Mouse (Mus musculus): ENCODE results near the gene Gm20388. TPM values are rescaled to one million over a fixed set of nuclear protein-coding genes. Genes with fewer than 3 reads are reported as not detected.

Gm20388 gene
- polyA plus RNA-seq, 1 experiment from 2014 or later = not detected

DNA sequence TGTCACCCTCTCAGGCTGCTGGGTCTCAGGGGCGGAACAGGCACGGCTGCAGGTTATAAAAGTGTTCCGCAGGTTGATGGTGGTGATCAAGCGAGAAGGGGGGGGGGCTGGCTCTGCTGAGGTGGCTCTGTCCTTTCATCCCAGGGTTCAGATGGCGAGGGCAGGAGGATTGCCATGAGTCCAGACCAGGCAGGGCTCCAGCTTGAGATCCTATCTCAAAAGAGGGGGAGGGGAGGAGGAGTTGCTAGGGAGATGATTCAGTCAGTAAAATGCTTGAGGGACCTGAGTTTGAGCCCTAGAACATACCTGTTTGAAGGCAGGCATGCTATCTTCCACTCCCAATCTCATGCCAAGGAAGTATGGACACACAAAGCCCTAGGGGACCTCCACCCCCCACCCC is 649.9 kb downstream of the Gm20388 start:
- TF ChIP-seq CTCF (IDR thresholded peaks at IDR 0.05; ENCODE audit: low read depth) (no peak), EP300 (optimal IDR thresholded peaks at IDR 0.05) (no peak)
- ATAC-seq (ENCODE audit: low FRiP score, low TSS enrichment) (no peak), DNase-seq (ENCODE audit: low spot score) (no peak)
- H3K4me1 ChIP-seq (replicated peaks; ENCODE audit: control insufficient read depth, insufficient read depth) = peaks cover 7% of the 10 kb centered on the region
- H3K4me2 ChIP-seq (replicated peaks; ENCODE audit: low read depth) = no peak overlapping the region
- H3K27ac ChIP-seq (replicated peaks) = no peak overlapping the region
- WGBS = 90% methylated on average over 5 of the region's 5 CpGs
- no peak overlapping the region for H3K4me3 ChIP-seq (ENCODE audit: low read depth, low read length)
- H3K9me3 ChIP-seq (ENCODE audit: control insufficient read depth, low read length) = no peaks in the 10 kb centered on the region
- no peak overlapping the region for H3K9ac ChIP-seq (ENCODE audit: low read length)
- H3K27me3 ChIP-seq (ENCODE audit: control insufficient read depth, insufficient read depth, low read length) = no peaks in the 10 kb centered on the region
- no peaks in the 10 kb centered on the region; the same call in 1 of the 2 replicates for H3K36me3 ChIP-seq (ENCODE audit: control insufficient read depth, insufficient read depth, low read length)

DNA sequence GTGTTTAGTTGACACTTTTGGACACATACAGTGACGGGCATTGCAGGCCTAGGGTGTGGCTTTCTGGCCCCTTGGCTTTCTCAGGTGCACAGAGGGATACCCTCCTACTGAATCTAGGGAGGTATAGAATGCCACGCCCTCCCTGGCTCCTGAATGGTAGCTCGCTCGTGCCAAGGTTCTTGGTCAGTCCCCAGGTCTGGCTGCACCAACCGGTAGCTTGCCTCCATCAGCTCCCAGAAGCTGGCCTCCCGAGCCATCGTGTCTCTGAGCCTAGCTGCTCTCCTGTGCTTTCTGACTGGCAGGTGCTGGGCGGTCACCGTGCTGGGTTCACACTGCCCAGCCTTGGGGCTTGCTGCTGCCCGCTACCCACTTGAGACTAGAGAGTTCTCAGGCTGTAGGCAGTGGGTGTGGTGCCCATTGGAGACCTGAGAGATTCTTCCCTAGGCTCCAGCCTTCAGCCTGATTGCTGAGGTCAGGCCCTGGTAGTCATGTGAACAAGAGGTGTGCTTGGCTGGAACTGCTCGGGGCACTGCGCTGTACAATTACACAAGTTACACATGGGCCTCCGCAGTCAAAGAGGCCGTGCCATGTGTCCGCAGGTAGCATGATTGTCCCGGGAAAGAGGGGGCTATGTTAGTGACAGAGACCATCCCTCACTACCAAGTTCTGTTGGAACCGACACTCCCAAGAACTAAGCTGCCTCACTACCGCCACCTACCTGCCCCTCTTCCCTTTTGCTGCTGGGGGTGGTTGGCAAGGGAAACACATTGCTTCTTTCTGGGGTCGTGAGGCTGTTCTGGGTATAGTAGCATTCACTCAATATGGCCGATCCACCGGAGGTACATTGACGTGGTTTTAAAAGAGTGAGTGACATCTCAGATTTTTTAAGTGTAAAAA is 651.1 kb downstream of the Gm20388 start:
- H3K36me3 ChIP-seq (ENCODE audit: control insufficient read depth, insufficient read depth, low read length) = no peaks in the 10 kb centered on the region; the same call in 1 of the 2 replicates
- H3K27ac ChIP-seq (replicated peaks) = no peak overlapping the region
- H3K9ac ChIP-seq (ENCODE audit: low read length) = no peak overlapping the region
- ATAC-seq (ENCODE audit: low FRiP score, low TSS enrichment) = no peak
- H3K9me3 ChIP-seq (ENCODE audit: control insufficient read depth, low read length) = no peaks in the 10 kb centered on the region
- TF ChIP-seq CTCF (IDR thresholded peaks at IDR 0.05; ENCODE audit: low read depth) (peak; percentile 70), EP300 (optimal IDR thresholded peaks at IDR 0.05) (no peak)
- peaks cover 7% of the 10 kb centered on the region for H3K4me1 ChIP-seq (replicated peaks; ENCODE audit: control insufficient read depth, insufficient read depth)
- no peaks in the 10 kb centered on the region for H3K27me3 ChIP-seq (ENCODE audit: control insufficient read depth, insufficient read depth, low read length)
- H3K4me3 ChIP-seq (ENCODE audit: low read depth, low read length) = no peak overlapping the region
- 77% methylated on average over 22 of the region's 22 CpGs for WGBS
- H3K4me2 ChIP-seq (replicated peaks; ENCODE audit: low read depth) = no peak overlapping the region
- DNase-seq (ENCODE audit: low spot score) = peak; percentile 54

DNA sequence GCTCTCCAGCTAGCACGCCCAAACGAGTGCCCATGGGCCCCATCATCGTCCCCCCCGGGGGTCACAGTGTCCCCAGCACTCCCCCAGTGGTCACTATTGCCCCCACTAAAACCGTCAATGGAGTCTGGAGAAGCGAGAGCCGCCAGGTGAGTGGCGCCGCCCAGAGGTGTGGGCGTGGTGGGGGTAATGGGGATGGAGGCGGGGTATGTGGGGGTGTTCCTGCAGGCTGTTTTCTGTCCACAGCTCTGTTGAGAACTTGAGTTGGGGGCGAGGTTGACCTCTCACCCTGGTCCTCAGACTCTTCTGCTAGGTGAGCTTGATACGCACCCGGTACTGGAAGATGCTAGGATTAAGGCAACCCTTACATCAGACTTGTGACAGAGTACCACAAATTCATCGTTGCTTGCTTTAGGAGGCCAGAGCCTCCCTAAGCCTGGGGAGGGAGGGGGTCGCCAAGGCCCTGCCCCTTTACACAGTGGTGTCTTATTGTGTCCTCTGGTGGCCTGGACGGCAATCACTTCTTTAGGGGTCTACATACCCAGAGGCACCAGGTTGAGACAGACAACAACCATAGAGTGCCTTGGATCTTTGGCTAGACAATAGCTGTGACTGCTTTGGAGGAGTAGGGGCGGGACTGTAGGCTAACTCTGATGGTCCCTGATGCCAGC is 652.2 kb downstream of the Gm20388 start:
- no peak overlapping the region for H3K4me3 ChIP-seq (ENCODE audit: low read depth, low read length)
- H3K27ac ChIP-seq (replicated peaks) = peak overlapping the region; percentile 61
- DNase-seq (ENCODE audit: low spot score) (no peak), ATAC-seq (ENCODE audit: low FRiP score, low TSS enrichment) (no peak)
- H3K4me2 ChIP-seq (replicated peaks; ENCODE audit: low read depth) = no peak overlapping the region
- H3K4me1 ChIP-seq (replicated peaks; ENCODE audit: control insufficient read depth, insufficient read depth) = peaks cover 7% of the 10 kb centered on the region
- H3K27me3 ChIP-seq (ENCODE audit: control insufficient read depth, insufficient read depth, low read length) = no peaks in the 10 kb centered on the region
- WGBS = 84% methylated on average over 18 of the region's 18 CpGs
- no peaks in the 10 kb centered on the region for H3K9me3 ChIP-seq (ENCODE audit: control insufficient read depth, low read length)
- TF ChIP-seq CTCF (IDR thresholded peaks at IDR 0.05; ENCODE audit: low read depth) (no peak), EP300 (optimal IDR thresholded peaks at IDR 0.05) (no peak)
- H3K9ac ChIP-seq (ENCODE audit: low read length) = no peak overlapping the region
- peaks cover 7% of the 10 kb centered on the region for H3K36me3 ChIP-seq (ENCODE audit: control insufficient read depth, insufficient read depth, low read length)

DNA sequence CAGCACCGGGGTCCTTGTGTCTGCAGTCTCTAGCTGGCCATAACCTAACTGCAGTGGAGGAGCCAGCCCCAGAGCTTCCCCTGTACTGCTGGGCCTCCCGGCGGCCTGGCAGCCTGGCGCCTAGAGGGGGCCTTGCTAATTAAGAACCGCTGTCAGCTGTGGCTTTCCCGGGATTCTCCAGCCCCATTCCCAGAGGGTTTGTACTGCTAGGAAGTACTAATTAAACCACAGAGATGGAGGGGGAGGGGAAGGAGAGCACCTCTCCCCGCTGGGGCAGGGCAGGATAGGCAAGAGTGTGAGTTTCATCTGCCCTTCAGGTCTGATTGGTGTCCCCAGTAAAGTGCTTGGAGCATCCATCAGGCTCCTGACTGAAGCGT is 652.7 kb downstream of the Gm20388 start:
- no peak overlapping the region for H3K9ac ChIP-seq (ENCODE audit: low read length)
- peak overlapping the region; percentile 61 for H3K27ac ChIP-seq (replicated peaks)
- H3K9me3 ChIP-seq (ENCODE audit: control insufficient read depth, low read length) = no peaks in the 10 kb centered on the region
- 32% methylated on average over 8 of the region's 8 CpGs for WGBS
- H3K4me1 ChIP-seq (replicated peaks; ENCODE audit: control insufficient read depth, insufficient read depth) = peaks cover 7% of the 10 kb centered on the region
- DNase-seq (ENCODE audit: low spot score) (no peak), ATAC-seq (ENCODE audit: low FRiP score, low TSS enrichment) (no peak; the same call in 1 of the 2 replicates)
- no peak for TF ChIP-seq CTCF (IDR thresholded peaks at IDR 0.05; ENCODE audit: low read depth)
- TF ChIP-seq EP300 (optimal IDR thresholded peaks at IDR 0.05) = no peak
- no peak overlapping the region for H3K4me3 ChIP-seq (ENCODE audit: low read depth, low read length)
- peaks cover 9% of the 10 kb centered on the region for H3K36me3 ChIP-seq (ENCODE audit: control insufficient read depth, insufficient read depth, low read length)
- no peaks in the 10 kb centered on the region for H3K27me3 ChIP-seq (ENCODE audit: control insufficient read depth, insufficient read depth, low read length)
- no peak overlapping the region for H3K4me2 ChIP-seq (replicated peaks; ENCODE audit: low read depth)

DNA sequence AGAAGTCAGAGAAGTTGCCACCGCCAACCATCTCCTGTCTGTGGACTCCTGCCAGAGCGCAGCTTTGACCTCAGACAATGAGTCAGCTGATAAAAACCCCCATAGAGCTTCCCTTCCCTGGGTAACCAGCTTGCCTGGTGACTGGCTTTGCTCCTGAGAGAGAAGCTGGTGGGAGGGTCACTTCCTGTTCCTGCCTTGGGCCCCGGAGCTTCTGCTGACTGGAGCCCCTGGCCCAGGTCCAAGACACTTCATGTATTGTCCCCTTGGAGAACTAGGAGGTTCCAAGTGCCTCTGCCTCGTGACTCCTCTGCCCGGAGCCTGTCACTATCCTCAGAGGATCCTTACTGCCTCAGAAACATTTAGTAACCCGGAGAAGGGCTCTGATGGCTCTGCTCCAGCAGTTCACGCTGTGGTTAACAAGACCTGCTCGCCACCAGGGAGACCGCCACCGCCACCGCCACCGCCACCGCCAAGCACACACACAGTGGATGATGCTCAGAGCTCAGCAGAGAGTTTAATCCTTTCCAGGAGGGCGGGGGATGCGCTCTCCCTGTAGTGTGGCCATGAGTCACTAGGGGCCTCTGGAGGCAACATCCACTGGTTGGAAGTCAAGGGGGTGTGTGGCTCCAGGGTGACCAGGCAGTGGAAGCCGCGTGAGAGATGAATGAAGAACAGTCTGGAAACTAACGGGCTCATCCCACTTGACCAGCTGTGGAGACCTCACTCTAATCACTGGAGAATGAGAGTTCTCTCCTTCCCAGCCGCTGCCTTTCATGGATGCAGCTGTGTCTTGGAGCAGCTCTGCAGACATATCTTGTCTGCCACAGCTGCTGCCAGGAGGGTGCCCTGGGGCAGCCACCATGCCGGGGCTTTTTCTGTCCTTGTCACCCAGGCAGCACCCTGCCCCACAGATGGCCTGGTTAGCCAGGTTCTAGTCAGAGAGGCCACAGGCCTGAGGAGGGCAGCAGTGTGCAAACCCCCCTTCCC is 653.5 kb downstream of the Gm20388 start:
- no peak overlapping the region for H3K4me2 ChIP-seq (replicated peaks; ENCODE audit: low read depth)
- no peaks in the 10 kb centered on the region for H3K27me3 ChIP-seq (ENCODE audit: control insufficient read depth, insufficient read depth, low read length)
- whole genome bisulfite sequencing = 25% methylated on average over 20 of the region's 20 CpGs
- peaks cover 15% of the 10 kb centered on the region for H3K36me3 ChIP-seq (ENCODE audit: control insufficient read depth, insufficient read depth, low read length)
- ATAC-seq (ENCODE audit: low FRiP score, low TSS enrichment) (peak; percentile 65), DNase-seq (ENCODE audit: low spot score) (peak; percentile 66)
- peak overlapping the region; percentile 65 for H3K27ac ChIP-seq (replicated peaks)
- H3K4me3 ChIP-seq (ENCODE audit: low read depth, low read length) = no peak overlapping the region
- no peaks in the 10 kb centered on the region for H3K9me3 ChIP-seq (ENCODE audit: control insufficient read depth, low read length)
- TF ChIP-seq EP300 (optimal IDR thresholded peaks at IDR 0.05) = no peak
- TF ChIP-seq CTCF (IDR thresholded peaks at IDR 0.05; ENCODE audit: low read depth) = peak; percentile 52
- peaks cover 7% of the 10 kb centered on the region for H3K4me1 ChIP-seq (replicated peaks; ENCODE audit: control insufficient read depth, insufficient read depth)
- no peak overlapping the region for H3K9ac ChIP-seq (ENCODE audit: low read length)
